Mouse (Mus musculus): ENCODE data around the gene Gpr157. TPM values are rescaled to one million over a fixed set of nuclear protein-coding genes. Genes with fewer than 3 reads are reported as not detected.
A peak's percentile ranks its signal among the peaks of the same experiment; 100 is the strongest.

The Gpr157 gene
- polyA plus RNA-seq (2015; fragmentation: Nextera tagmentation; extraction: Ambion mirVana) = 5.5 and 6.6 TPM in 2 replicates

GRCm38 (mm10) chr4:150087161-150087889 is at the start of gene Gpr157:
Gpr157 (plus strand) TSS chr4:150087365.

GRCm38 (mm10) chr4:150119055-150119454 is 31.9 kb downstream of the Gpr157 start, which contains the start of gene Slc2a5:
Slc2a5 (plus strand) TSS chr4:150119283.

MicroRNAs encoded within 50 kb of the gene (microRNA counts, 519-probe panel; counts per million panel counts)
- 296 counts per million, percentile 58 among the panel's probes with 10 or more counts for microRNA mmu-miR-34a

Small RNA genes lying within 50 kb of the gene (microRNA-seq; reads per million reads assigned to microRNA genes)
- 92.0 to 122 reads per million in 2 experiments for gene Mir34a

Other genes starting within 250 kb of the Gpr157 start
- gene Spsb1, start 132.3 kb upstream of the Gpr157 start, polyA plus RNA-seq (2015; fragmentation: Nextera tagmentation; extraction: Ambion mirVana) = 9.7 and 10.4 TPM in 2 replicates
- 12.5 and 15.1 TPM in 2 replicates for gene H6pd, start 78.3 kb upstream of the Gpr157 start, polyA plus RNA-seq (2015; fragmentation: Nextera tagmentation; extraction: Ambion mirVana)
- 2.4 and 3.0 TPM in 2 replicates for gene Slc2a5, start 31.9 kb downstream of the Gpr157 start, polyA plus RNA-seq (2015; fragmentation: Nextera tagmentation; extraction: Ambion mirVana)
- gene Slc2a7, start 61.6 kb downstream of the Gpr157 start, polyA plus RNA-seq (2015; fragmentation: Nextera tagmentation; extraction: Ambion mirVana) = not detected in 2 replicates
- gene Car6, start 114.0 kb downstream of the Gpr157 start, polyA plus RNA-seq (2015; fragmentation: Nextera tagmentation; extraction: Ambion mirVana) = 0.12 and 0.18 TPM in 2 replicates
- 1,232 and 1,283 TPM in 2 replicates for gene Eno1, start 149.4 kb downstream of the Gpr157 start, polyA plus RNA-seq (2015; fragmentation: Nextera tagmentation; extraction: Ambion mirVana)
- gene Rere, start 194.3 kb downstream of the Gpr157 start, polyA plus RNA-seq (2015; fragmentation: Nextera tagmentation; extraction: Ambion mirVana) = 18.3 and 19.0 TPM in 2 replicates

All from skeletal muscle tissue, postnatal 0 days (tissue).